Mouse (Mus musculus): ENCODE data around the gene Drc3. TPM values are rescaled to one million over a fixed set of nuclear protein-coding genes. Genes with fewer than 3 reads are reported as not detected.

Drc3 gene
- total and polyA plus RNA-seq, 2 experiments from 2014 or later = 8.6 to 9.2 TPM

GRCm38 (mm10) chr11:60406606-60407005 lies 53.5 kb downstream of the Drc3 start:
- Histone ChIP-seq H3K9ac (replicated peaks; ENCODE audit: low read length, poor library complexity, severe bottlenecking) (no peak overlapping the region), H3K4me1 (ENCODE audit: insufficient read depth, low read length) (no peaks in the 10 kb centered on the region), H3K36me3 (ENCODE audit: insufficient read depth, low read length) (peaks cover 56% of the 10 kb centered on the region), H3K9me3 (ENCODE audit: low read length) (no peaks in the 10 kb centered on the region), H3K27me3 (ENCODE audit: insufficient read depth, low read length) (no peaks in the 10 kb centered on the region), H3K4me2 (ENCODE audit: low read depth, low read length, poor library complexity, severe bottlenecking) (no peak overlapping the region), H3K4me3 (ENCODE audit: low read depth, low read length) (no peak overlapping the region), H3K27ac (ENCODE audit: low read depth, low read length) (no peak overlapping the region)
- ATAC-seq (ENCODE audit: low FRiP score) (no peak), DNase-seq (ENCODE audit: low spot score) (no peak)
- 100% methylated on average over 1 of the region's 1 CpGs for WGBS
- no peak for TF ChIP-seq CTCF (IDR thresholded peaks at IDR 0.05)

GRCm38 (mm10) chr11:60412173-60412572 lies 59.0 kb downstream of the Drc3 start:
- ATAC-seq (ENCODE audit: low FRiP score) (no peak), DNase-seq (ENCODE audit: low spot score) (peak; percentile 89)
- peak; percentile 85 for TF ChIP-seq CTCF (IDR thresholded peaks at IDR 0.05)
- Histone ChIP-seq H3K4me3 (ENCODE audit: low read depth, low read length) (no peak overlapping the region), H3K27ac (ENCODE audit: low read depth, low read length) (no peak overlapping the region), H3K4me1 (ENCODE audit: insufficient read depth, low read length) (peaks cover 6% of the 10 kb centered on the region), H3K9ac (replicated peaks; ENCODE audit: low read length, poor library complexity, severe bottlenecking) (no peak overlapping the region), H3K4me2 (ENCODE audit: low read depth, low read length, poor library complexity, severe bottlenecking) (no peak overlapping the region), H3K9me3 (ENCODE audit: low read length) (no peaks in the 10 kb centered on the region), H3K27me3 (ENCODE audit: insufficient read depth, low read length) (no peaks in the 10 kb centered on the region), H3K36me3 (ENCODE audit: insufficient read depth, low read length) (peaks cover 9% of the 10 kb centered on the region; the same call in 1 of the 2 replicates)
- 9% methylated on average over 3 of the region's 3 CpGs for WGBS

GRCm38 (mm10) chr11:60412921-60413320 lies 59.8 kb downstream of the Drc3 start:
- no peaks in the 10 kb centered on the region for H3K9me3 ChIP-seq (ENCODE audit: low read length)
- no peak for TF ChIP-seq CTCF (IDR thresholded peaks at IDR 0.05)

GRCm38 (mm10) chr11:60416590-60416962 lies 63.4 kb downstream of the Drc3 start:
- DNase-seq (ENCODE audit: low spot score) (no peak), ATAC-seq (ENCODE audit: low FRiP score) (no peak)
- 0 out of 2 replicates have a peak, but pooled peaks have one; percentile 0 for TF ChIP-seq CTCF (IDR thresholded peaks at IDR 0.05)
- Histone ChIP-seq H3K36me3 (ENCODE audit: insufficient read depth, low read length) (no peaks in the 10 kb centered on the region), H3K4me2 (ENCODE audit: low read depth, low read length, poor library complexity, severe bottlenecking) (peak overlapping the region; percentile 87), H3K4me3 (ENCODE audit: low read depth, low read length) (peak overlapping the region; percentile 84), H3K27ac (ENCODE audit: low read depth, low read length) (peak overlapping the region; percentile 72), H3K27me3 (ENCODE audit: insufficient read depth, low read length) (no peaks in the 10 kb centered on the region), H3K9me3 (ENCODE audit: low read length) (no peaks in the 10 kb centered on the region), H3K4me1 (ENCODE audit: insufficient read depth, low read length) (peaks cover 9% of the 10 kb centered on the region), H3K9ac (replicated peaks; ENCODE audit: low read length, poor library complexity, severe bottlenecking) (peak overlapping the region; percentile 73)
- WGBS = under 1% methylated on average over 21 of the region's 21 CpGs

More at GRCm38 (mm10) chr11:60412921-60413320, 59.8 kb downstream of the Drc3 start:
- Histone ChIP-seq H3K4me3 (ENCODE audit: low read depth, low read length) (no peak overlapping the region), H3K27ac (ENCODE audit: low read depth, low read length) (no peak overlapping the region), H3K9ac (replicated peaks; ENCODE audit: low read length, poor library complexity, severe bottlenecking) (no peak overlapping the region), H3K4me1 (ENCODE audit: insufficient read depth, low read length) (peaks cover 6% of the 10 kb centered on the region), H3K4me2 (ENCODE audit: low read depth, low read length, poor library complexity, severe bottlenecking) (no peak overlapping the region), H3K36me3 (ENCODE audit: insufficient read depth, low read length) (peaks cover 6% of the 10 kb centered on the region; the same call in 1 of the 2 replicates), H3K27me3 (ENCODE audit: insufficient read depth, low read length) (no peaks in the 10 kb centered on the region)
- no peak for DNase-seq (ENCODE audit: low spot score)
- no peak for ATAC-seq (ENCODE audit: low FRiP score)
- WGBS = 87% methylated on average over 2 of the region's 2 CpGs

- Histone ChIP-seq H3K27ac (ENCODE audit: low read depth, low read length) (peak within 1 kb of the TSS; percentile 78), H3K9me3 (ENCODE audit: low read length) (no peaks in the 10 kb centered on the region), H3K4me1 (ENCODE audit: insufficient read depth, low read length) (peaks cover 9% of the 10 kb centered on the region), H3K27me3 (ENCODE audit: insufficient read depth, low read length) (no peaks in the 10 kb centered on the region), H3K9ac (replicated peaks; ENCODE audit: low read length, poor library complexity, severe bottlenecking) (peak within 1 kb of the TSS; percentile 84), H3K4me3 (ENCODE audit: low read depth, low read length) (peak within 1 kb of the TSS; percentile 84), H3K4me2 (ENCODE audit: low read depth, low read length, poor library complexity, severe bottlenecking) (peak within 1 kb of the TSS; percentile 87), H3K36me3 (ENCODE audit: insufficient read depth, low read length) (no peaks in the 10 kb centered on the region)
- under 1% methylated on average over 54 of the region's 81 CpGs for WGBS
- DNase-seq (ENCODE audit: low spot score) = peak; percentile 99
- peak; percentile 95 for ATAC-seq (ENCODE audit: low FRiP score)
- no peak for TF ChIP-seq CTCF (IDR thresholded peaks at IDR 0.05)
These were observed 64.0 kb downstream of the Drc3 start, which contains the start of gene Gid4 for GRCm38 (mm10) chr11:60416963-60417716. Gene Gid4, plus strand, starts transcription at chr11:60417145.
